Comparison of ENCODE assay signal across 22 mouse cellular contexts in the genomic region with DNA sequence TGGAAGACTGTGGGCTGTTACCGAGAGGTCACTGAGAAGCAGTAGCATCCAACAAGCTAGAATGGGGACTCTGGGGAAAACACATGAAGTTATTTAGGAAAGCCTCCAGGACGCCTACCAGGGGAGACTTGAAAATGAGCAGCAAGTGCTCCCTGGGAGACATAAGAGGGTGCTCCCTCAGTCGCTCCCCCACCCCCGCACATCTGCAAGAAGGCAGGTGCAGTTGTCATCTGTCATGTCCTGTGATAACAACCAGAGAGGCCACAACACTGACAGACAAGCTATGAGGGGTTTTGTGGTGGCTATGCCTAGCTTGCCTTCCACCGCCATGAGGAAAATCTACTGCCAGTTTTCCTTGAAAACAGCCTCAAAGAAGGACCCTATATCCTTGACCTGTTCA. TPM values are rescaled to one million over a fixed set of nuclear protein-coding genes. Genes with fewer than 3 reads are reported as not detected.
DNase-seq lines count a peak whose midpoint lies in the region; ATAC-seq and TF ChIP-seq lines count a peak whose summit lies in the region.
"Had no signal": no experiment of that assay in that cellular context is flagged by ENCODE, and none has a peak within 500 bp of the region (broad histone marks: within the 10 kb centered on the region; RNA-seq: fewer than 3 reads in every experiment).

No protein-coding gene starts in this region.

- no peak for TF ChIP-seq EP300 in heart, postnatal 0 days (IDR thresholded peaks at IDR 0.05; ENCODE audit: low read depth)

- no peak for DNase-seq in gastrocnemius, adult 2 months
- no peak for DNase-seq in gastrocnemius, adult 18-20 months (ENCODE audit: low spot score)
- DNase-seq in heart, postnatal 0 days (ENCODE audit: low spot score) = no peak
- DNase-seq in heart, adult 8-10 months (ENCODE audit: low spot score) = no peak
- DNase-seq: adrenal gland, postnatal 10 days; adrenal gland, postnatal 36 days; cerebellum, adult 18-20 months; cerebellum, adult 9-10 months; cerebellum, postnatal 14 days; heart, postnatal 14 days; kidney, adult 11 months had no signal

- TF ChIP-seq CTCF in gastrocnemius, adult 2 months (IDR thresholded peaks at IDR 0.05) = no peak
- no peak for TF ChIP-seq CTCF in heart, postnatal 0 days (IDR thresholded peaks at IDR 0.05; ENCODE audit: low read depth)

- H3K9me3 ChIP-seq in heart, embryonic 12.5 days (replicated peaks) = no peaks in the 10 kb centered on the region
- H3K9me3 ChIP-seq in heart, embryonic 11.5 days (replicated peaks; ENCODE audit: control insufficient read depth, low read length) = 0 out of 2 replicates have a peak, but pooled peaks cover 2% of the 10 kb centered on the region
- H3K9me3 ChIP-seq in heart, postnatal 0 days (replicated peaks; ENCODE audit: control insufficient read depth, low read length) = no peaks in the 10 kb centered on the region
- no peaks in the 10 kb centered on the region for H3K9me3 ChIP-seq in megakaryocyte, embryonic 14.5 days
- H3K9me3 ChIP-seq: hindbrain, embryonic 13.5 days; intestine, embryonic 15.5 days had no signal

- 65% methylated on average over 5 of the region's 5 CpGs for WGBS in heart, embryonic 12.5 days
- WGBS in heart, embryonic 11.5 days (ENCODE audit: insufficient replicate concordance) = 66% methylated on average over 5 of the region's 5 CpGs
- WGBS in heart, postnatal 0 days = 57% methylated on average over 5 of the region's 5 CpGs

- H3K4me2 ChIP-seq in heart, embryonic 12.5 days = no peak overlapping the region
- no peak overlapping the region for H3K4me2 ChIP-seq in heart, embryonic 11.5 days
- H3K4me2 ChIP-seq in heart, postnatal 0 days (ENCODE audit: low read depth, low read length) = no peak overlapping the region
- H3K4me2 ChIP-seq: forebrain, embryonic 13.5 days; hindbrain, embryonic 13.5 days; intestine, embryonic 15.5 days had no signal

- 0 out of 2 replicates have a peak overlapping the region, but pooled peaks have one; percentile 15 for H3K9ac ChIP-seq in heart, embryonic 12.5 days
- H3K9ac ChIP-seq in heart, embryonic 11.5 days (ENCODE audit: low read depth, low read length) = no peak overlapping the region
- H3K9ac ChIP-seq in heart, postnatal 0 days (replicated peaks; ENCODE audit: low read depth, low read length) = no peak overlapping the region
- H3K9ac ChIP-seq: forebrain, embryonic 13.5 days; hindbrain, embryonic 13.5 days; intestine, embryonic 15.5 days had no signal

- peaks cover 67% of the 10 kb centered on the region for H3K4me1 ChIP-seq in heart, embryonic 12.5 days (replicated peaks)
- peaks cover 55% of the 10 kb centered on the region for H3K4me1 ChIP-seq in heart, embryonic 11.5 days (ENCODE audit: control insufficient read depth, insufficient read depth, low read length)
- peaks cover 65% of the 10 kb centered on the region for H3K4me1 ChIP-seq in heart, postnatal 0 days (ENCODE audit: control insufficient read depth, insufficient read depth)
- peaks cover 78% of the 10 kb centered on the region for H3K4me1 ChIP-seq in megakaryocyte, embryonic 14.5 days

- no peak for ATAC-seq in heart, embryonic 12.5 days (ENCODE audit: insufficient number of reproducible peaks, low FRiP score)
- no peak for ATAC-seq in heart, embryonic 11.5 days (replicated peaks; ENCODE audit: insufficient number of reproducible peaks, low FRiP score, low TSS enrichment)
- ATAC-seq in heart, postnatal 0 days (ENCODE audit: insufficient read depth, low read depth) = no peak
- ATAC-seq in megakaryocyte, adult 5-6 weeks (ENCODE audit: poor library complexity, severe bottlenecking) = no peak
- ATAC-seq: forebrain, embryonic 13.5 days; forebrain, embryonic 16.5 days; intestine, embryonic 15.5 days; Patski had no signal

- no peaks in the 10 kb centered on the region for H3K27me3 ChIP-seq in heart, embryonic 12.5 days (replicated peaks)
- no peaks in the 10 kb centered on the region for H3K27me3 ChIP-seq in heart, embryonic 11.5 days (ENCODE audit: control insufficient read depth, insufficient read depth, low read length)
- H3K27me3 ChIP-seq in heart, postnatal 0 days (ENCODE audit: control insufficient read depth, insufficient read depth, low read length) = no peaks in the 10 kb centered on the region
- H3K27me3 ChIP-seq in megakaryocyte, embryonic 14.5 days (replicated peaks) = no peaks in the 10 kb centered on the region
- H3K27me3 ChIP-seq: forebrain, embryonic 13.5 days; hindbrain, embryonic 13.5 days; intestine, embryonic 15.5 days; Patski had no signal

- no peak overlapping the region for H3K4me3 ChIP-seq in gastrocnemius, adult 2 months
- no peak overlapping the region for H3K4me3 ChIP-seq in heart, embryonic 12.5 days
- H3K4me3 ChIP-seq in heart, embryonic 11.5 days (ENCODE audit: low read depth, low read length) = no peak overlapping the region
- H3K4me3 ChIP-seq in heart, postnatal 0 days (ENCODE audit: low read depth, low read length) = no peak overlapping the region
- H3K4me3 ChIP-seq in megakaryocyte, embryonic 14.5 days (replicated peaks) = peak overlapping the region; percentile 53
- H3K4me3 ChIP-seq: forebrain, embryonic 10.5 days; forebrain, embryonic 13.5 days; hindbrain, embryonic 10.5 days; hindbrain, embryonic 13.5 days; intestine, embryonic 15.5 days had no signal

- 0 out of 2 replicates have a peak, but pooled peaks cover 4% of the 10 kb centered on the region for H3K36me3 ChIP-seq in heart, embryonic 12.5 days
- H3K36me3 ChIP-seq in heart, embryonic 11.5 days (ENCODE audit: control insufficient read depth, insufficient read depth, low read length) = no peaks in the 10 kb centered on the region
- no peaks in the 10 kb centered on the region for H3K36me3 ChIP-seq in heart, postnatal 0 days (replicated peaks; ENCODE audit: control insufficient read depth, insufficient read depth, low read length)
- H3K36me3 ChIP-seq in megakaryocyte, embryonic 14.5 days (replicated peaks; ENCODE audit: low read length) = peaks cover 48% of the 10 kb centered on the region
- H3K36me3 ChIP-seq: hindbrain, embryonic 13.5 days; intestine, embryonic 15.5 days had no signal

- H3K27ac ChIP-seq in gastrocnemius, adult 2 months = peak overlapping the region; percentile 49; the same call in 1 of the 2 replicates
- H3K27ac ChIP-seq in heart, embryonic 12.5 days (ENCODE audit: poor library complexity, severe bottlenecking) = 0 out of 2 replicates have a peak overlapping the region, but pooled peaks have one; percentile 20
- H3K27ac ChIP-seq in heart, embryonic 11.5 days (ENCODE audit: low read depth, low read length) = no peak overlapping the region
- 0 out of 2 replicates have a peak overlapping the region, but pooled peaks have one; percentile 25 for H3K27ac ChIP-seq in heart, postnatal 0 days (ENCODE audit: low read depth)
- H3K27ac ChIP-seq: forebrain, embryonic 10.5 days; forebrain, embryonic 13.5 days; hindbrain, embryonic 10.5 days; hindbrain, embryonic 13.5 days; intestine, embryonic 15.5 days had no signal

- intact Hi-C loops in gastrocnemius, adult 2 months (cut with DNase I) = loop anchor here (10.0 kb wide), 1 partner anchor 53 kb away; no protein-coding TSS in a partner anchor

RNA-seq across cellular contexts. Expression of a gene that starts 57.7 kb away (rescaled TPM):
- total RNA-seq in gastrocnemius, adult 2 months (2021) = 10 to 100 TPM; 29.7 to 40.0 TPM
- 10 to 100 TPM; 27.9 to 31.2 TPM for total RNA-seq in gastrocnemius, adult 18-20 months (2021)
- 52.9 and 55.6 TPM in 2 replicates for polyA plus RNA-seq in heart, embryonic 12.5 days (2016; fragmentation: Nextera tagmentation; extraction: Ambion mirVana)
- 37.7 and 38.1 TPM in 2 replicates for polyA plus RNA-seq in heart, embryonic 11.5 days (2014; fragmentation: Nextera tagmentation; extraction: Ambion mirVana)
- 62.9 and 68.3 TPM in 2 replicates for total RNA-seq in heart, postnatal 0 days (2014; rRNA removed; ENCODE audit: low replicate concordance)
- polyA plus RNA-seq in heart, postnatal 0 days (2015; fragmentation: Nextera tagmentation; extraction: Ambion mirVana) = 22.6 and 26.7 TPM in 2 replicates
- 10 to 100 TPM; 52.8 to 75.4 (median 55.2) TPM for total RNA-seq in heart, adult 8-10 months (2022)
- 37.4 and 52.9 TPM in 2 replicates for polyA plus RNA-seq in megakaryocyte, embryonic 14.5 days (2012; ENCODE audit: insufficient read depth, low replicate concordance)
- total RNA-seq in megakaryocyte, adult 5-6 weeks (2015) = 143 and 146 TPM in 2 replicates
- 105 and 124 TPM in 2 replicates for total RNA-seq in megakaryocyte, adult 5-6 weeks (2017)
